ENCODE assay signal across 8 mouse cellular contexts in genomic region chr8:13756982-13757804, GRCm38 (mm10). TPM values are rescaled to one million over a fixed set of nuclear protein-coding genes. Genes with fewer than 3 reads are reported as not detected.
DNase-seq lines count a peak whose midpoint lies in the region; ATAC-seq and TF ChIP-seq lines count a peak whose summit lies in the region.

Gene Cdc16 (plus strand): TSS chr8:13757676.

- peak; percentile 85 for ATAC-seq in activated CD4-positive, CD25-positive, alpha-beta regulatory T cell, adult 4 months
- peak; percentile 92 for ATAC-seq in megakaryocyte progenitor cell, adult 5-6 weeks (replicated peaks; ENCODE audit: poor library complexity)

- peak within 1 kb of the TSS; percentile 86 for H3K4me3 ChIP-seq in cortical plate, adult 2 months (ENCODE audit: insufficient read depth, low read length)

- peak within 1 kb of the TSS; percentile 20 for H3K27ac ChIP-seq in cortical plate, adult 2 months (ENCODE audit: insufficient read depth, low read length)

- TF ChIP-seq POLR2A in cortical plate, adult 2 months (IDR thresholded peaks at IDR 0.05; ENCODE audit: extremely low read depth, insufficient read depth, low read length): peak; percentile 54

- H3K4me1 ChIP-seq in cortical plate, adult 2 months (ENCODE audit: control insufficient read depth, insufficient read depth, low read length): peaks cover 2% of the 10 kb centered on the region; the same call in 1 of the 2 replicates

- TF ChIP-seq CTCF in cortical plate, adult 2 months (IDR thresholded peaks at IDR 0.05; ENCODE audit: extremely low read depth, insufficient read depth, low read length): no peak

- DNase-seq in gastrocnemius, postnatal 10 days: peak; percentile 90
- peak; percentile 92 for DNase-seq in induced T-regulatory cell, adult 2 months (ENCODE audit: low read depth)
- peak; percentile 31 to 89 for DNase-seq in left cerebral cortex, adult 9 months (ENCODE audit: low spot score in 2 of 2)
- peak; percentile 91 for DNase-seq in right cerebral cortex, postnatal 14 days
- peak; percentile 87 to 91 for DNase-seq in urinary bladder, postnatal 36 days (ENCODE audit: low spot score in 2 of 2)

RNA-seq across cellular contexts. Expression of gene Cdc16, which starts in this region (rescaled TPM):
- polyA plus RNA-seq in activated CD4-positive, CD25-positive, alpha-beta regulatory T cell, adult 4 months (2017; shearing (Covaris generic)): 10 to 100 TPM; 26.7 to 29.7 TPM
- 57.7 and 60.1 TPM in 2 replicates for polyA plus RNA-seq in cortical plate, adult 2 months (2012; rRNA removed)
- 10 to 100 TPM; 41.8 to 46.6 TPM for total RNA-seq in gastrocnemius, postnatal 10 days (2021)
- total RNA-seq in megakaryocyte progenitor cell, adult 5-6 weeks (2015): 105 and 118 TPM in 2 replicates
- total RNA-seq in megakaryocyte progenitor cell, adult 5-6 weeks (2017): 62.4 and 66.8 TPM in 2 replicates

Comparison
In these comparisons a context has a peak if more than half of its experiments do, and no peak if none do; other contexts are left out.
1. Peak in every context shown above with its lines: DNase-seq, ATAC-seq, H3K4me3 ChIP-seq and H3K27ac ChIP-seq.